Mouse (Mus musculus): ENCODE results near the gene Klrc3. TPM values are rescaled to one million over a fixed set of nuclear protein-coding genes. Genes with fewer than 3 reads are reported as not detected.

The Klrc3 gene
- polyA plus RNA-seq (2017; shearing (Covaris generic)) = not detected

GRCm38 (mm10) chr6:129643237-129643636, at the start of gene Klrc3:
Gene Klrc3 (minus strand): TSS chr6:129643337.

DNA sequence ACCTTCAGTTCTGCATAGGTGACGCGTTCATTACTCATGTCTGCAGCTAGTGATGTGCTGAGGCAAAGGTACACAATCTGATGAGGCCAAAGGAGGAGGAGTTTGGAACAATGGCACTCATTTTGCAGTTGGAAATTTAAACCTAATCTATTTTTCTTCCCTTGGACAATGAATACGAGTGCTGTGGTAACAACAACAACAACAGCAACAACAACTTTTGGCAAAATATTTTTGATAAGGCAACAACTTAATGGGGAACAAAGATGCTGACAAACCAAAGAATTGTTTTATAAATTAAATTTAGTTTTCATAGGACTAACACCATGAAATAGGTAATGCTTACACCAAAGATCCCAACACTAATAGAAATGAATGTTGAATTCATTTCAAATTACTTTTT, 35.7 kb upstream of the Klrc3 start, which contains the start of gene Klrc1:
Gene Klrc1 (minus strand): TSS at position 101 of the 400 bp plus-strand sequence.

GRCm38 (mm10) chr6:129660589-129660988, 17.5 kb upstream of the Klrc3 start, which contains the start of gene Klrc2:
Gene Klrc2 (minus strand): TSS chr6:129660689.

DNA sequence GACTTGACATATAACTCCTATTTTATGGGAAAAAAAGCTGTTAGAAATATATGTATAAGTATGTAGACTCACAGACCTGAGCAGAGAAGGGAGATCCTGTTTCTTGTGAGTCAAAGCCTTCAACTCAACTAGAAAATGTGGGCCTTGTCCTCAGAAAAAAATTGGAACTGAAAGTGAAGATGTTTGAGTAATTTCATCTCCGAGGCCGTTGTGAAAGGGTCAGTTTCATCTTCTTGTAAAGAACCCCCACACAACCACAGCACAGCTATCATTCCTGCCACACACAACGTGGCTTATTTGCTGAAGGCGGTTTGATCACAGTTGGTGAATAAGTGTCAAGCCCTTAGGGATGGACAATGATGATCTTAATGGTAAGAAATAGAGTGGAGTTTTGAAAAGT, 19.4 kb downstream of the Klrc3 start, which contains the start of gene Klrk1:
Gene Klrk1 (minus strand): TSS at position 130 of the 400 bp plus-strand sequence.

DNA sequence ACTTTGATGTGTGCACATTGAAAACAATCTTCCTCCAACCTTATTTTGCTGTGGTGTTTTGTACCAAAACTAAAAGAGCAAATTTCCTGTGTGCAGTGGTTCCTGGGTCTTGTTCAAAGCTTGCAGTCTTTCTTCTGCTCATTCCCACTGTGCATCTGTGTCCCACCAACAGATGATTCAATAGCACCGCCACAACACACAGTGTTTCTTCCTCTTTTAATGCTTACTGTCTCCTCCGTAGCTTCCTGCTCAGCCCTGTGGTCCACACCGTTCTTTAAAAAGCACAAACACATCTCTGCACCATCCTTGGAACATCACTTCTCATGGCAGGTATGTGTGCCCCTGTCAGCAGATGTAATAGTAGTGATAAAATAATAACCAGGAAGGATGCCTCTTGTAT, 51.6 kb downstream of the Klrc3 start, which contains the start of gene Klrd1:
Gene Klrd1 (plus strand): TSS at position 275 of the 400 bp plus-strand sequence.

Other genes starting within 250 kb of the Klrc3 start
- 0.23 TPM for gene Clec1b, start 246.0 kb downstream of the Klrc3 start, polyA plus RNA-seq (2017; shearing (Covaris generic))
- gene Clec9a, start 234.5 kb downstream of the Klrc3 start, polyA plus RNA-seq (2017; shearing (Covaris generic)) = not detected
- gene Clec1a, start 191.3 kb downstream of the Klrc3 start, polyA plus RNA-seq (2017; shearing (Covaris generic)) = not detected
- gene Olr1, start 136.2 kb downstream of the Klrc3 start, polyA plus RNA-seq (2017; shearing (Covaris generic)) = 0.67 TPM
- gene Tmem52b, start 130.8 kb downstream of the Klrc3 start, polyA plus RNA-seq (2017; shearing (Covaris generic)) = not detected
- 16.2 TPM for gene Gabarapl1, start 110.2 kb downstream of the Klrc3 start, polyA plus RNA-seq (2017; shearing (Covaris generic))
- not detected for gene Klre1, start 65.4 kb downstream of the Klrc3 start, polyA plus RNA-seq (2017; shearing (Covaris generic))
- 1.9 TPM for gene Klrd1, start 51.6 kb downstream of the Klrc3 start, polyA plus RNA-seq (2017; shearing (Covaris generic))
- 0.49 TPM for gene Klrk1, start 19.5 kb downstream of the Klrc3 start, polyA plus RNA-seq (2017; shearing (Covaris generic))
- 0.06 TPM for gene Klrc2, start 17.4 kb upstream of the Klrc3 start, polyA plus RNA-seq (2017; shearing (Covaris generic))
- gene Klrc1, start 35.6 kb upstream of the Klrc3 start, polyA plus RNA-seq (2017; shearing (Covaris generic)) = not detected
- gene Klri1, start 73.8 kb upstream of the Klrc3 start, polyA plus RNA-seq (2017; shearing (Covaris generic)) = not detected
- gene Klri2, start 97.1 kb upstream of the Klrc3 start, polyA plus RNA-seq (2017; shearing (Covaris generic)) = 0.05 TPM
- not detected for gene Gm156, start 140.9 kb upstream of the Klrc3 start, polyA plus RNA-seq (2017; shearing (Covaris generic))
- not detected for gene Gm17631, start 219.3 kb upstream of the Klrc3 start, polyA plus RNA-seq (2017; shearing (Covaris generic))
- gene Klra17, start 233.3 kb upstream of the Klrc3 start, polyA plus RNA-seq (2017; shearing (Covaris generic)) = not detected

All from CD4-positive, CD25-positive, alpha-beta regulatory T cell (primary cell).